Mouse (Mus musculus) kidney, postnatal 10 days (tissue): ENCODE measurements at regions not wholly inside any gene's neighbourhood (a gene's known extent, or its start where the extent isn't known, plus 50 kb on each side); places are given as distances from the start of the nearest gene placed in this dataset.

ENCODE experiments used
- DNase-seq: peaks from one replicate; pipeline ENCODE4 v3.0.0; 2021; ENCODE audit warnings: mixed read lengths

DNA sequence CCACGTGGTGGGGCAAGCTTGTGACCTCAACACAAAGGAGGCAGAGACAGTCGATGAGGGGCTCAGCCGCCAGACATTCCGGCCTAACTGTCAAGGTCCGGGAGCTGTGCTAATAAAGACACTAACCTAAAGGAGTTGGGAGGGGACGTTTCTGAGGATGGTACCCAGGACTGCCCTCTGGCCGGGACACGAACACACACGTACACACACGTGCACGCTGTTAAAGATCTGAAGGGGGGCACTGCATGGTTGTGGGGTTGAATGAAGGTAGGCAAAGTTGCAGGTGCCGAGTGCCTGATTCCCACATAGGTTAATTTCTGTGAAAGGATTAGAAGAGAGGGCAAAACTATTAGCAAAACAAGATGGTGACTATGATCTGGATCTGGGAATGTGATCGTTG lies 65.4 kb upstream of the Mitf start:
- no peak for DNase-seq

DNA sequence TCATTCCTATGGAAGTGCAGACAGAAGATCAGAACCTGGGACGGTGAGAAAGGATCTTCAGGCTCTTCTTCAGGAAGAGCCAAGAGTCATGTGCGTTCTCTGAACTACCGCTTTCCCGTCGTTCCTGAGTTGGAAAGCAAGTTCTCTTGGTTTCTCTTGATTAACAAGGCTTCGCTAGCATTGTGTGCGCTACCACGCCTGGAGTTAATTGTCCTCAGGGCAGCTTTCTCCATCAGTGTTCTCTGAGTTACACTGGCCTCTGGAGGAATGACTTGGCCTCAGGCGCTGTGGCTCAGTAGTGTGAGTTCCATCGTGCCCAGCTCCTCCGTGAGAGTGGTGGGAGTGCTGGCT lies 66.0 kb upstream of the Mitf start:
- DNase-seq = no peak

DNA sequence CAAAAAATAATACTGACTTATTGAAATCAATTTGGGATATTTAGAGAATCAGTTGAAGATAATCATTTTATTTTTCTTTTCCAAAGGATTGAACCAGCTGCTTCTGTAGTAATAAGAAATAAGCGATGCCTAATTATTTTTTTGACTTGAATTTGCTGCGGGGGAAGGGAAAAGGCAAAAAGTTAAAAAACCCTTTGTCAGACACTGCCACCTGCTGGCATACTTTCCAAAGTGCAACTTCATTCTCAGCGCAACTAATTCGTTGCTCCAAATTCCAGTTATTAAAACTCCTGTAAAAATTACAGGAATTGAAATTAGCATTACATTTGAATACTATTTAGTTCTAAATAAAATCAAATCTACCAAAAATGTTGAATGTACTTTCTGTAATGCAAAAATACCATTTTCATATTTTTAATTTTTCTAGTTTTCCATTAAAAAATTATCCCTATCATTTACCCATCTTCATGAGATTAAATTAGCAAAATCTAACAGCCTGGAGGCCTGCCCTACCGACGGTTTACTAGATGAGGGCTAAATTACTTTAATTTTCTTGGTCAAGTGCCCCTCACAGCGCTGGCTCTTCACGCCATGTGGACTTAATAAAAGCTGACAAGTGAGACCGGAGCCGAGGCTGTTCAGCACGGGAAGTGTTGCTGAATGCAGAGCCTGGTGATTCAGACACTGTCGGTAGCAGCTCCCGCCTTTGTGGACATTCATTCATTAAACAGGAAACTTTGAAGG lies 66.6 kb upstream of the Mitf start:
- DNase-seq = peak; percentile 79

DNA sequence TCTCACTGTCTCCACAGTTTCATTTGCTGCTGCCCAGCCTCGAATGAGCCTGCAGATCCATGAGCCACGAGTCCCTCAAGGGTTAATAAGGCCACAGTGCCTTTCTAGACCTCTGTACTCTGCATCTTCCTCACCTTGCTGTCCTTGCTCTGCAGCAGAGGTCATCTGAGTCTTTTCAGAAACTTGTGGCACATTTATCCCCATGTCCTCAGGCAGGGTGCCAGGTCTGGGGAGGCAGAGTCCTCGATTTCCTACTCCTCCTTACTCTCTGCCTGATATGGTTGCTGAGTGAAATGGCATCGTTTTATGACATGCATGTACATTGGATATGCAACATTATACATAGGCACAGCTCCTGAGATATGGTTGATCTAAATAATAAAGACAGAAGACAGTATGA lies 68.0 kb upstream of the Mitf start:
- no peak for DNase-seq

DNA sequence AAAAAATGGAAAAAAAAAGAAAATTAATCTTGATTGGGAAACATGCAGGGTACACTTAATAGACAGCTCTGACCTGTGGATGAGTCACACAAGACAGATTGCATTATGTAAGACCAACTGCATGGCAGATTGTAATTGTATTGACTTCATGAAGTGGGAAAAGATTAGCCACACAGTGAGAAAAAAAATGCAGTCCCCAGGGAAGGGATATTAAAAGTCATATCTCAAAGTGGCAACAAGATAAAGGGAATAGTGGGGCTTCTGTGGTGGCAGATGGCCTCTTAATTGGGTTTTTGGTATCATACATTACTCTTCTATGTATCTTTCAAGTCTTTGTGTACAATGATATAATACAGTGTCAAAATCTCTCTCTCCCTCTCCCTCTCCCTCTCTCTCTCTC lies 76.0 kb upstream of the Mitf start:
- no peak for DNase-seq

DNA sequence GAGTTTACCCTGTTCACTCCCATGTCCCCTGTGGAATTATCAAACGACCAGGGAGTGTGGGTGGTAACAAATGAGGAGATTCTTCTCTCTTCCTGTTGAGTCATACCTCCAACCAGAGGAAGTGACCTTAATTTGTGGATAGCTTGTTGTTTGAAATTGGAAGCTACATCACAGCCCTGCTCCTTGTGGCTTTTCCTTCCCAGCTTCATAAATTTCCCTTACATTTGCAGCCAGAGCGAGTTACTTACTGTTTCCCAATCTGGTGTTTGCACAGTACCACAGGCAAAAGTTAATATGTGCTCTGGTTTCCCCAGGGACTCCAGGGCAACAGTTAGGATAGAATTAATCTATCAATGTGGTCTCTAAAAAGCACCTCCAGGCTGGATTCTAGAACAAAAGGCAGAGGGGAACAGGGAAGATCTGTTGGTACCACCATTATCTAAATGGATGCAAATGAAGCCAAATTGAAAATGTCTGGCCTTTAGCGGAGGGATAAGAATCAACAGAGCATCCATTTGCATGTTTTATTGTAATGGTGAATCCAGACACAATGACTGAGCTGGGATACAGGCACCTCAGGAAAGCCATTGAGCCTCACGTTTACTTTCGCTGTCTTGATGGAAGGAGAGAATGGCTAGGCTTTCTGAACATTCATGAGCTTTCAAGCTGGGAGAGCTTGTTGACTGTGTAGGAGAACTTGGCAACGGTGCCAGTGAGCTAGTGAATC lies 88.5 kb upstream of the Mitf start:
- DNase-seq = no peak

DNA sequence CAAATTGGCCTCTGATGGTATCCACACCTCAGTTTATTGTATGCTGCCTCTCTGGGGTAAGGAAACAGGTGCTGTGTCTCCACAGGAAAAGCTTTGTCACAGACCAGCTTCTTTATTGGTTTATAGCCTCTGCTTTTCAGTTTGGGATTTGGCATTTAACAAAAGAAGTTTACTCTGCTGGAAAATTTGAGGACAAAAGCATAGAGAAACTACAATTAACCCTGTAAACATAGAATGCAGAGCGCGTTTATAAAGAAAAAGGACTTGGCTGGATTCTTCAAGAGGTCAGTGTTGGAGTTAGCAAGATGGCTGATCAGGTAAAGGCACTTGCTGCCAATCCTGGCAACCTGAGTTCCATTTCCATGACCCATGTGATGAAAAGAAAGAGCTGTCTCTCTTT lies 90.1 kb upstream of the Frmd4b start:
- DNase-seq = no peak

DNA sequence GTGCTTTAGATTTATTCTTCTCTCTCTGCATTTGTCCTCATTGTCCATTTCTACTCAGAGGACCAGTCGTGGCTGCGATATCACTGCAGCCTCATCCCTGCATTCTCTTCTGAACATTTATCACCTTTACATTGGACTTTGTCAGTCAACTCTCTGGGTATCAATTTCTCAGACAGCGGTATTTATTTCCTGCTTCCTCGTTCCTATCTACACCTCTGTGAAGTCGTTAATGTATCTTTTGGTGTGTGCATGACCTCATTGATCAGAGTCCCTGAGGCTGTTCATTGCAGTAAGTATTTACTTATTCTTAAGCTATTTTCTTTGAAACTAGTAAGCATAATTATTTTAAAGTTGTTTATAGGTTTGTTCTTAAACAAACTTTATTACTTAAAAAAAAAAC lies 87.0 kb upstream of the Frmd4b start:
- no peak for DNase-seq

DNA sequence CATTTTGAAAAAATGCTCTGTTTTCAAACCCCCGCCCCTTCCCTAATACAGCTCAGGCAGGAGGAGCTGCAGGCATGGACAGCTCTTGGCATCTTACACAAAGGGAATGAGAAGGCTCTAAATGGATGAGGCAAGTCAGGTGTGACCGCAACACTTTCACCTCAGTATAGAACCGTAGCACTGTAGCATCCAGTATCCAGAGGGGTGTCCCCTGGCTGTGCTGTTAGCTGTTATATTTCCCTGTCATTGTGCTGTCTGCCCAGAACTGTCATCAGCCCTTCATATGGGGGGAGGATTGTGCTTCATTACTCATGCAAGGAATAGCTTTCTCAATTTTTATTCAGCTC lies 82.4 kb upstream of the Frmd4b start:
- DNase-seq = no peak

DNA sequence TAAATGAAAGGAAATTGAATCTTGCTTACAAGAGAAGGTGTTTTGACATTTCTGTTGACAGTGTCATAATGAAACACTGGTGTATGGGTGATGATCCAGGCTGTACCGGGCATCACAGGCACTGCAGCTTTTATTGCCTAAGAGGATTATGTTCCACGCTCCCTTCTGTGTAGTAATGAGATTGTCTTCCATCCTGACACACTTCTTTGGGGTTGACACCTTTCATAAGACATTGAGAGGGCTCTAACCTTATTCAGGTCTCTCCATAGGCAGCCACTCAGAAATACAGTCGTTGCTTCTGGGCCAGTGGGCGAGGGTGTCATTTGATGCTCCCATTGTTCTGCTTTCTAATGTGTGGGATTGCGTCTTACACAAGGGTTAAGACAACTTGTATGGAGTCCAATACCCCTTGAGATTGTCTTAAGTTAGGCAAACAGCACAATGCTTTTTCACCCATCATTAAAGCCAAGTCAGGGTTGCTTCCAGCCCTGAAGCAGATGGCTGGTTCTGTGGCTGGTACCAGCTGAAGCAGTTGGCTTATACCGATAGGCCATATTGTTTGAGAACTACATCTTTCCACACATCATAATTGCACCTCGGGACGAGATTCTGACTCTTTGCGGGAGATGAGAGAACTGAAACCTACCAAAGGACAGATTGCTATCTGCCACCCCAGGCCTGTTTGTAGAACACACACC lies 81.9 kb upstream of the Frmd4b start:
- no peak for DNase-seq

DNA sequence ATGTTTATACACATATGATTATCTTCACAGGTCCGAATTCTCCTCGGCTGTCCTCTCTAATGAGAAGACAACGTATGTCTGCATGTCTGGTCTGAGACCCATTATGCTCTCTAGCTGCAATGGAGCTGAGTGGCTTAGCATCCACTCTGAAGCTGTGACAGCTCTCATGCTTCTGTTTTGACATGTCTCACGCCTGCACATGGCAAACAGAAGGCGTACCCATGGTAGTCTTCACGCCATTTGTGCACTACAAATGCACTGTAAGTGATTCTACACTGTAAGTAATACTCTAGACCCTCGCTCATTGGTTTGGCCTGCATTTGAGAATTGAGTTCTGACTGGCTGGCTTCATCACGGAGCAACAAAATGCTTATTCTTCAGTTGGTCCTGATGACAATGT lies 75.9 kb upstream of the Frmd4b start:
- DNase-seq = no peak

DNA sequence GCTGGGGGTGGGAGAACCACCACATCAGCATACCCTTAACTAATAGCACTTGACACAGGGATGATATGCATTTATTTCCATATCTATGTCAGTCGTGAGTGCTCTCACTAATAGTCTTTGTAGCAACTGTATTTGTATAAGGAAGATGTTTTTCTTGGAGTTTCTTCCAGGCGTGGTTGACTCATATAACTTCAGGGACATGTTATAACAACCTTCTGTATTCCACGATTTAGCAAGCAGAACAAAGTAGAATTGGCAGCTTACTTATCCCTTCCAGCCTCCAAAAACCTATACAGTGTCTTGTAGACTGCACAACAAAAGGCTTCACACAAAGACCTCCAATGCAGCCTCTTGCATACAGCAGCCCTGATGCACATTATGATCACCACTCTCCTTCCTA lies 73.8 kb upstream of the Frmd4b start:
- DNase-seq = no peak

DNA sequence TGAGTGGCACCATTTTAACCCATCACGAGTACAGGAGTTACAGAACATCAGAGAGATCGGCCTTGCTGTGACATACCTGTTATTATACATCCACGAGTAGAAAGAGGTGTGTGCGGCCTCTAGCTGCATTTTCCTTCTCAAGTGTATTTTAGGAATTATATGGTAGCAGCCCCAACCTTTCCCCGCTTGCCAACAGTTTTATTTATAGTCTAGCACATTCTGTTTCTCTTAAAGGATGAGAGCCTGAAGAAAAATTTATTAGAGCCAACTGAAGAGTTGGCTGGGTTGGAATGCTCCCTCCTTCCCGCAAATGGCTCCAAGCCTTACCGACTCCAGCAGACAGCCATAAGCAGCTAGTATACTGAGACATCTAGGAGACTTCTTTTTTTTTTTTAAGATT lies 67.0 kb upstream of the Frmd4b start:
- no peak for DNase-seq

DNA sequence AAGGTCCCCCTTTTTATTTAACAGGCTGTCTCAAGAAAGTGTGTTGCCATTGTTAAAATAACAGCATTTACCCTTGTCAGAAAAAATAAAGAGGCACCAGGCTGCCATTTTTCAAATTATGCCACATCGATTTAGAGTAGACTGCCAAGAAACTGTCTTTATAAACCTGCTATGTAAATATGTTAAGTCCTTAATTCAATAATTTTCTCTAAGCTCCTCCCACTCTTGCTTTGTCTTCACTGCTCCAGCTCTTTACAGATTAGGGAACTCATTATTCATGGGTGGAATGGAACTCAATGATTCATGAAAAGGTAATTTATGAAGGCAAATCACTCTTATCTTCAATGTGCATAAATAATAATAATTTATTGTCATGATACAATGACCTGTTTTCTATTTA lies 64.9 kb upstream of the Frmd4b start:
- DNase-seq = no peak

DNA sequence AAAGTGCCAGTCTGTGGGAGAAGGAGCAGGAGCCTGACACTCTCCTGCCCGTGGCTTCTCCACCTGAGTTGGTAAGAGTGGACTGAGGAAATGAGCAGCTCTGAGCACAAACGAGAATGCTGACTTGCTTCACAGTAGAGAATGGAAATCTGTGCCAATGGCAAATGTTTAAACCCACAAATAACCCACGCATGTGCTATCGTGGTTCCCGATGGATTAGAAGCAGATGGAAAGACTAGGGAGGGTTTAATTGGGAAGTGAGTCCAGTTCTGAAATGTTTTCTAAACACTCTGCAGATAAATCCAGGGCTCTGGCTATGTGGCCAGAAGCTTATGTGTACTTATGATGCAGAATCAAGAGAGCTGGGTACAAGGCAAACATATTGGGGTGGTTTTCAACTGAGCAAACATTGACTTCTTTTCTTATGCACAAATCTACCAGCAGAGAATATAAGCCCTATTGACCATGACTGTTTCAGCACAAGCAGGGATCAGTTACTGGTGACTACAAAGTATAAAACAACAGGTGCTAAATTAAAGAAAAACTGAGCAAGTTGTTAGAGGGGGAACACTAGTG lies 57.9 kb upstream of the Frmd4b start:
- DNase-seq = no peak

DNA sequence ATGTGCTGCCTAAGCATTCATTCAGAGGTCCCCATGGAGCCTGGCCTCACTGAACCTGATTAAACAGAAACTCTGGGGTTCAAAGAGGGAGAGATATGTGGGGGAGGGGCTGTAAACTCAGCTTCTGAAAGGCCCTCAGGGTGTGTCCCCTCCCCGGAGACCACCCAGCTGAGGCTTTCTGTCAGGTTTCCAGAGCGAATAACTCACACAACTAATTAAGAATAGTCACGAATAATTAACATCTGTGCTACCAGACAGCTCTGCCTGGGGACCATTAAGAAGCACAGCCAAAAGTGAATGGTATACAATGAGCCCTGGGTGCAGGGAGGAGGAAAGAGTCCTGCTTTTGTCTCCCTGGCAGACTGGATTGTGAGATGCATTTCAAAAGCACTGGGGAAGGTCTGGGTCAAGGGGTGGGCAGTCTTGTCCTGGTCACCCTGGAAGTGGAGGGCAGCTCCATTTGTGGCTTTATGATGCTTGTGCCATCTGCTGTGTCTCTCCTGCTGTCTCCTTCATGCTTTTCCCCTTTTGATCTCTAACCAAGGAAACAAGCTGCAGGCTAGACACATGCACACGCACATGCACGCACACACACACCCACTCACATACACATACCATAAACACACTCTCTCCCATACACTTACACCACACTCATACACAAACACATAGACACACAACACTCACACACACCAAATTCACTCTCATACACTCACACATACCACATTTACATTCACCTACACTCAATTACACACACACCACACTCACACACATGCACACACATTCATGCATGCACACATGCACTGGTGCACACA lies 49.7 kb upstream of the Frmd4b start:
- no peak for DNase-seq
